Comparison of ENCODE assay signal across 30 mouse cellular contexts in genomic region chr5:53455459-53455858, GRCm38 (mm10). TPM values are rescaled to one million over a fixed set of nuclear protein-coding genes. Genes with fewer than 3 reads are reported as not detected.
DNase-seq lines count a peak whose midpoint lies in the region; ATAC-seq and TF ChIP-seq lines count a peak whose summit lies in the region.
"Had no signal": no experiment of that assay in that cellular context is flagged by ENCODE, and none has a peak within 500 bp of the region (broad histone marks: within the 10 kb centered on the region; RNA-seq: fewer than 3 reads in every experiment).

No protein-coding gene starts in this region.

- WGBS in lung, embryonic 14.5 days: 72% methylated on average over 5 of the region's 5 CpGs

- peak overlapping the region; percentile 66 for H3K27ac ChIP-seq in gastrocnemius, adult 2 months
- no peak overlapping the region for H3K27ac ChIP-seq in lung, embryonic 14.5 days (ENCODE audit: low read depth)
- H3K27ac ChIP-seq in bone marrow macrophage, adult 2 months (ENCODE audit: insufficient read depth, low read depth, low read length): peak overlapping the region; percentile 84
- H3K27ac ChIP-seq: embryonic facial prominence, embryonic 13.5 days; embryonic facial prominence, embryonic 15.5 days; forebrain, embryonic 10.5 days; forebrain, embryonic 12.5 days had no signal

- H3K27me3 ChIP-seq in lung, embryonic 14.5 days (ENCODE audit: insufficient read depth, low read length): no peaks in the 10 kb centered on the region
- H3K27me3 ChIP-seq: CH12.LX; embryonic facial prominence, embryonic 13.5 days; embryonic facial prominence, embryonic 15.5 days; forebrain, embryonic 12.5 days; Patski had no signal

- intact Hi-C loops in gastrocnemius, adult 2 months (cut with DNase I): no loop called here
- intact Hi-C loops in heart, postnatal 25 days (cut with DNase I): no loop called here

- H3K4me2 ChIP-seq in lung, embryonic 14.5 days: no peak overlapping the region
- H3K4me2 ChIP-seq: embryonic facial prominence, embryonic 13.5 days; embryonic facial prominence, embryonic 15.5 days; forebrain, embryonic 12.5 days had no signal

- no peak for TF ChIP-seq CTCF in gastrocnemius, adult 2 months (IDR thresholded peaks at IDR 0.05)
- TF ChIP-seq CTCF in lung, embryonic 14.5 days (IDR thresholded peaks at IDR 0.05; ENCODE audit: low read depth): no peak
- no peak for TF ChIP-seq CTCF in bone marrow macrophage, adult 2 months (IDR thresholded peaks at IDR 0.05; ENCODE audit: low read depth, low read length)

- H3K4me1 ChIP-seq in lung, embryonic 14.5 days (ENCODE audit: insufficient read depth): no peaks in the 10 kb centered on the region
- peaks cover 77% of the 10 kb centered on the region for H3K4me1 ChIP-seq in bone marrow macrophage, adult 2 months (ENCODE audit: control insufficient read depth, insufficient read depth, low read length)
- H3K4me1 ChIP-seq: forebrain, embryonic 10.5 days; forebrain, embryonic 12.5 days had no signal

- H3K4me3 ChIP-seq in gastrocnemius, adult 2 months: no peak overlapping the region
- no peak overlapping the region for H3K4me3 ChIP-seq in lung, embryonic 14.5 days (ENCODE audit: low read depth, low read length)
- no peak overlapping the region for H3K4me3 ChIP-seq in bone marrow macrophage, adult 2 months (ENCODE audit: insufficient read depth, low read length)
- H3K4me3 ChIP-seq: embryonic facial prominence, embryonic 13.5 days; embryonic facial prominence, embryonic 15.5 days; erythroblast, embryonic 14.5 days; forebrain, embryonic 10.5 days; forebrain, embryonic 12.5 days had no signal

- H3K9me3 ChIP-seq in lung, embryonic 14.5 days (ENCODE audit: low read depth, low read length): no peaks in the 10 kb centered on the region
- H3K9me3 ChIP-seq: embryonic facial prominence, embryonic 13.5 days; embryonic facial prominence, embryonic 15.5 days; forebrain, embryonic 10.5 days; forebrain, embryonic 12.5 days; G1E had no signal

- no peak for ATAC-seq in lung, embryonic 14.5 days (ENCODE audit: insufficient read depth)
- ATAC-seq: activated CD4-positive, CD25-positive, alpha-beta regulatory T cell, adult 4 months; CD4-positive, CD25-positive, alpha-beta regulatory T cell, adult 4 months; forebrain, embryonic 14.5 days; Patski had no signal

- no peaks in the 10 kb centered on the region for H3K36me3 ChIP-seq in lung, embryonic 14.5 days (ENCODE audit: insufficient read depth)
- H3K36me3 ChIP-seq: embryonic facial prominence, embryonic 13.5 days; embryonic facial prominence, embryonic 15.5 days; forebrain, embryonic 10.5 days; forebrain, embryonic 12.5 days; G1E had no signal

- H3K9ac ChIP-seq in lung, embryonic 14.5 days: no peak overlapping the region
- H3K9ac ChIP-seq: embryonic facial prominence, embryonic 13.5 days; embryonic facial prominence, embryonic 15.5 days; forebrain, embryonic 12.5 days had no signal

- TF ChIP-seq POLR2A in bone marrow macrophage, adult 2 months (IDR thresholded peaks at IDR 0.05; ENCODE audit: borderline replicate concordance, low read depth, low read length): no peak

- DNase-seq in gastrocnemius, adult 2 months: no peak
- no peak for DNase-seq in gastrocnemius, postnatal 10 days
- peak; percentile 51 to 52 for DNase-seq in heart, adult 9 months (ENCODE audit: low spot score in 2 of 2)
- DNase-seq in heart, postnatal 25 days (ENCODE audit: low spot score): no peak
- peak; percentile 26 for DNase-seq in lung, embryonic 14.5 days
- DNase-seq in lung, adult 18-20 months: no peak
- no peak for DNase-seq in urinary bladder, adult 18-20 months (ENCODE audit: low spot score in 2 of 2)
- DNase-seq: adrenal gland, adult 8-10 months; adrenal gland, postnatal 14 days; adrenal gland, postnatal 36 days; B cell, adult 2 months; cerebellum, adult 11 months; cerebellum, adult 18-20 months; cerebellum, adult 8-10 months; cerebellum, adult 9-11 months; cerebellum, postnatal 14 days; cerebellum, postnatal 36 days; embryo, embryonic 11 days had no signal

RNA-seq across cellular contexts. Expression of gene Rbpj, which starts 10.5 kb away (rescaled TPM):
- total RNA-seq in gastrocnemius, adult 2 months (2021): 10 to 100 TPM; 20.9 to 21.7 TPM
- 10 to 100 TPM; 32.2 to 45.3 TPM for total RNA-seq in gastrocnemius, postnatal 10 days (2021)
- 10 to 100 TPM; 23.4 to 32.5 TPM for total RNA-seq in heart, postnatal 25 days (2021)
- polyA plus RNA-seq in lung, embryonic 14.5 days (2014; fragmentation: Nextera tagmentation; extraction: Ambion mirVana): 49.8 and 53.5 TPM in 2 replicates
- polyA plus RNA-seq in bone marrow macrophage, adult 2 months (2012; ENCODE audit: insufficient read depth, insufficient read length, missing spikeins): 125 and 136 TPM in 2 replicates

Comparison
In these comparisons a context has a peak if more than half of its experiments do, and no peak if none do; other contexts are left out.
1. DNase-seq: peak in heart, adult 9 months (2 of 2) and lung, embryonic 14.5 days (single experiment); none in gastrocnemius, adult 2 months (single experiment), gastrocnemius, postnatal 10 days (single experiment), heart, postnatal 25 days (single experiment), lung, adult 18-20 months (0 of 2) and urinary bladder, adult 18-20 months (0 of 2).